Mouse (Mus musculus) liver, embryonic 14.5 days (tissue): ENCODE measurements around the gene Rap2b.

Experiments used
- CTCF ChIP-seq: IDR thresholded peaks from 2 replicates; pipeline ENCODE4 v1.5.1; 2016; ENCODE audit warnings: antibody characterized with exemption, low read depth, control low read depth
- EP300 ChIP-seq: IDR thresholded peaks from 2 replicates; pipeline ENCODE4 v1.6.1; 2016; ENCODE audit warnings: antibody characterized with exemption, low read depth

- no peak for TF ChIP-seq CTCF
- no peak for TF ChIP-seq EP300
Measured at GRCm38 (mm10) chr3:61358107-61358506, 3.3 kb upstream of the Rap2b start.
